Mouse (Mus musculus): ENCODE measurements around the gene Hsph1.

The Hsph1 gene

DNA sequence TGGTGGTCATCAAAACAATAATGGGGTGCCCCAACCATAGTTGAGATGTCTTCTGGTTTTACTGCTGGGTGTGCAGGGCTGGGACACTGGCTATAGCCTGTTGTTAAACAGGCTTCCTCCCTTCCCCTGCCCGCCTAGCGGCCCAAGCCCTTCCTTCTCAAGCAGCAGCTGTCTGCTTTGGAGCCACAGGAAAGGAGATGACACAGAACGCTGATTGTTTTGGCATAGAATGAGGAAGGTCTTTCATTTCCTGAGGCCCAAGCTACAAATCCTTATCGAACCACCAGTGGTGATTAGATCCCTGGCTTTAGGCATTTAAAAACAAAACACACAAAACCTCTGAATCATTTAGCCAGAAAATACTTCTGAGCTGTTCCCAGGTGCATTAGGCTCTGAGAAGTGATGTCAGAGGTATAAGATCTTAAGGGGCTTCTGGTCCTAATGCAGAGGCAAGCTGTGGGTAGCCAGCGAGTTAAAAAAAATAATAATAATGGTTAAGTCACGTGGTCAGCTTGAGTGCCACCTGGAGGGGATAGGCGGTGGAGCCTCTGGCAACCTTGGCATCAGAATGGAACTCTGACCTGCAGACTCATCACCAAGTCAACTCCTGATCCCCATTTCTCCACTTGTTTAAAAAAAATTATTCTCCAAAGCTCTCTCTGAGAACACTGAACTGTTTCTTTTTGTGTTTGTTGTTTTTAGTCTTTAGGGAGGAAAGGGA lies 47.2 kb downstream of the Hsph1 start:
- no peak for DNase-seq (ENCODE audit: low spot score)

DNA sequence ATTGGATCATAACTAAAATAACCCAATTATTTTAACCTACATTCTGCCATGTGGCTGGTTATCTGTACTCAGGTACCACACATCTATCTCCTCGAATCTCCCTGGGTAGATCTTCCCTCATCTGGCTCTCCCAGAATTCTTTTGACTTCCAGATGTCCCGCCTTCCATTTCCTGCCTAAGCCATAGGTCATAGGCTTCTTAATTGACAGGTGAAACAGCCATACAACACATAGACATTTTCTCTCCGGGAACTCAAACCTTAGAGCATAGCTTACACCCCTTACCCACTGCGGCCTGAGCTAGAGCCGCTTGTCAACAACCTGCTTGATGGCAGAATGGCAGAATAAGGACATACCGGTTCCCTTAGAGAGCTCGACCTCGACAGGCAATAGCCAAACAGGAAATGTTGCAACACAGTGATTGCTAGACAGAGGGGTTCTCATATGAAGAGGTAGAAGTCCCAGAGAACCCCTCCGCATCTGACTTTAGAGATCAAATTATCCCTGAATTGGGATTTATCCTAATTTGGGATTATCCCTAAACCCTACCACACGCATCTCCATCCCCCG lies 48.8 kb downstream of the Hsph1 start:
- no peak for DNase-seq (ENCODE audit: low spot score)

GRCm38 (mm10) chr5:149585910-149586309 lies 50.3 kb downstream of the Hsph1 start:
- DNase-seq (ENCODE audit: low spot score), result no peak

- DNase-seq (ENCODE audit: low spot score), result no peak
Measured at GRCm38 (mm10) chr5:149585231-149585630, 50.9 kb downstream of the Hsph1 start.

GRCm38 (mm10) chr5:149584154-149584655 lies 52.0 kb downstream of the Hsph1 start:
- no peak for DNase-seq (ENCODE audit: low spot score)

- no peak for DNase-seq (ENCODE audit: low spot score)
Measured at GRCm38 (mm10) chr5:149583507-149583906, 52.7 kb downstream of the Hsph1 start.

- DNase-seq (ENCODE audit: low spot score), result no peak
Measured at GRCm38 (mm10) chr5:149582642-149583262, 53.4 kb downstream of the Hsph1 start.

DNA sequence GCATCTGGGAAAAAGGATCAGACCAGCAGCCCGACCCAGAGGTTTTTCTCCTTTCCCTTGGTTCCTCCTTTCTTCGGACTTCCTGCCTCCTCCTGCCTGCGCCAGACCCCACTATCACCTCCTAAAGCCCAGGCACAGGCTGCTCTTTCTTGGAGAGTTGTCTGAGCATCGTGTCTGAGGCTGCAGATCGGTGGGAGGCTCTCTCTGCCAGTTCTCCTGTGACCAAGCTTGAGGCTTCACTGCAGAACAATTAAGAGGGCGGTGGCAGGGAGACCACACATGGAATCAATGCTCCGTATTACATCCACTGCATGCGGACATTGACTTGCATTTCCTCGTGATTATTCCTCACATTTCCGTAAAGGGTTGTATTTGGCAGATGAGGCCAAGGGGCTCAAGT lies 58.7 kb downstream of the Hsph1 start:
- no peak for DNase-seq (ENCODE audit: low spot score)

GRCm38 (mm10) chr5:149576977-149577376 lies 59.2 kb downstream of the Hsph1 start:
- no peak for DNase-seq (ENCODE audit: low spot score)

DNA sequence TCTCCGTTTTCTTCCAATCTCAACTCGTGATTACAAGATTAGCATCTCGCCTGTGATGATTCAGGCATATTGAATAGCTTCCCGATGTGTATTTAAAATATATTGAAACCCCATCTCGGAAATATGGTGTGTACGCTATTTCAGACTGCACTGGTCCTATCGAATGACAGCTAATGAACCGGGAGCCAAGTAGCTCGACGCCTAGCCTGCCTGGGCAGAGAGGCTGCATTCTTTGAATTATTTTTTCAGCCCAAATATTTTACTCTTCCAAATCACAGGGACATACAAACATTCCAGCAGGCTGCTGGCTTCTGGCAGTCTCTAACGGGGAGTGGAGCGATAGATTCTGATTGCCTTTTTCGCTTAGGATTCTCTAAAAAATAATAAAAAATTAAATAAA lies 67.2 kb downstream of the Hsph1 start:
- no peak for DNase-seq (ENCODE audit: low spot score)

- no peak for DNase-seq (ENCODE audit: low spot score)
Measured at GRCm38 (mm10) chr5:149566957-149567356, 69.2 kb downstream of the Hsph1 start.

DNA sequence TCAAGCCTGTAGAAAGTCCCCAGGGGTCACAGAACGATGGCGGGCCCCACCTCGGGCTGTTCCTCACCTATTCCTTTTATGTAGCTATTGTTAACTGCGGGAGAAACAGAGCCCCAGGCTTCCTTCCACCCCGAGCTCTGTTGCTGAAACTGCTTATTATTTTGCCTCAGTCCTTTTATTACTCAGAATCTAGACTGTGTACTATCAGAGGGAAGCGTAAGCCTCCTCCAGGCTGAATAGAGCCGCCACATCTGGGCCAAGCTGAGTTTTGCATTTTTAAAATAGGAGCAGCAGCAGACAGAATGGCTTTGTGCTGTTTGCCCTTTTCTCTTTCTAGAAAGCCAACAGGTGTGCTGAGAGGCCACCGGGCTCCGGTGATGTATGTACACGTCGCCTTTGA lies 70.2 kb downstream of the Hsph1 start:
- no peak for DNase-seq (ENCODE audit: low spot score)

Data from testis, postnatal 10 days (tissue).